Comparison of ENCODE assay signal across 16 mouse cellular contexts in the genomic region with DNA sequence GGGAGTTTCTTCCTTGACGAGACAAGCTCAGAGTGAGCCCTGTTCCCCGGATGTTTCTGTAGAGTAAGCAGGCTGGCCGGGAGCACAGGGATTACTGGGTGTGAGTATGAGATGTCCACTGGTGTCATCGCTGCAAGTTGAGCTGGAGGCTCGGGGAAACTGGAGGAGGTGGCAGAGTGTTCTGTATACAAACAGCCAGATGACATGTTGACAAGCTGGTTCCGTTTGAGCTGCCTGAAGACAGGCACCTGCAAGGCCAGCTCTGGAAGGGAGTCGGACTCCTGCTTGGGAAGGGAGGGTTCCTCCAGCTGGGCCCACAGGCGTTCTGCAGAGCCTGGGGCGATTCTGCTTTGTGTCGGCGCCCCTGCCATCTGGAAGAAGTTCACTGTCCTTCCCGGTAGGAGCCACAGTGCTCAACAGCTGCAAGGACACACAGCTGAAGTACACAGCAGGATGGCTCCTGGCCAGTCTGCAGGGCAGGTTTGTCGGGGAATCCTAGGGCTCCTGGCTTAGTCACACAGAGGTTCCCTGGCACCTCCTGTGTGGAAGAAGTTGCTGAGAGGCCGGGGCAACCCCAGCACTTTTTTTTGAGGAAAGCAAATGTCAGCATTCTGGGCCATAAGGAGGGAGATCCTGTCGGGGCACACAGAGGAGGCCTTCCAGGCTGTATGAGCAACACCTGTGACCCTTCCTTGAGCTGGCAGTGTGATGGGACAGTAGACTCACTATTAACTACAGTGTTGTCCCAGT. TPM values are rescaled to one million over a fixed set of nuclear protein-coding genes. Genes with fewer than 3 reads are reported as not detected.
DNase-seq lines count a peak whose midpoint lies in the region; ATAC-seq lines count a peak whose summit lies in the region.
"Had no signal": no experiment of that assay in that cellular context is flagged by ENCODE, and none has a peak within 500 bp of the region (broad histone marks: within the 10 kb centered on the region; RNA-seq: fewer than 3 reads in every experiment).

No protein-coding gene starts in this region.

- H3K4me3 ChIP-seq in heart, embryonic 11.5 days (ENCODE audit: low read depth, low read length) = no peak overlapping the region
- H3K4me3 ChIP-seq in liver, embryonic 13.5 days (replicated peaks) = no peak overlapping the region
- no peak overlapping the region for H3K4me3 ChIP-seq in liver, embryonic 11.5 days (ENCODE audit: low read depth, low read length)
- H3K4me3 ChIP-seq in embryonic facial prominence, embryonic 14.5 days (ENCODE audit: low read depth, low read length) = no peak overlapping the region
- H3K4me3 ChIP-seq: forebrain, embryonic 13.5 days had no signal

- ATAC-seq in heart, embryonic 11.5 days (replicated peaks; ENCODE audit: insufficient number of reproducible peaks, low FRiP score, low TSS enrichment) = no peak
- no peak for ATAC-seq in liver, embryonic 13.5 days (ENCODE audit: low read depth)
- ATAC-seq in liver, embryonic 11.5 days (replicated peaks; ENCODE audit: low FRiP score) = no peak
- ATAC-seq in embryonic facial prominence, embryonic 14.5 days (ENCODE audit: low read depth) = no peak
- ATAC-seq in monocyte, adult 5-6 weeks (replicated peaks; ENCODE audit: insufficient number of reproducible peaks, low FRiP score, low TSS enrichment, poor library complexity, severe bottlenecking) = no peak
- ATAC-seq: forebrain, embryonic 13.5 days had no signal

- 76% methylated on average over 15 of the region's 15 CpGs for WGBS in heart, embryonic 11.5 days (ENCODE audit: insufficient replicate concordance)
- WGBS in liver, embryonic 13.5 days (ENCODE audit: insufficient replicate concordance) = 83% methylated on average over 15 of the region's 15 CpGs
- 83% methylated on average over 15 of the region's 15 CpGs for WGBS in liver, embryonic 11.5 days
- 69% methylated on average over 12 of the region's 15 CpGs for WGBS in embryonic facial prominence, embryonic 14.5 days

- no peak overlapping the region for H3K4me2 ChIP-seq in heart, embryonic 11.5 days
- peak overlapping the region; percentile 98; the same call in 1 of the 2 replicates for H3K4me2 ChIP-seq in liver, embryonic 13.5 days
- no peak overlapping the region for H3K4me2 ChIP-seq in liver, embryonic 11.5 days
- H3K4me2 ChIP-seq in embryonic facial prominence, embryonic 14.5 days (ENCODE audit: low read depth, low read length) = no peak overlapping the region
- H3K4me2 ChIP-seq: forebrain, embryonic 13.5 days had no signal

- peaks cover 15% of the 10 kb centered on the region for H3K4me1 ChIP-seq in heart, embryonic 11.5 days (ENCODE audit: control insufficient read depth, insufficient read depth, low read length)
- peaks cover 59% of the 10 kb centered on the region for H3K4me1 ChIP-seq in liver, embryonic 13.5 days (replicated peaks)
- peaks cover 19% of the 10 kb centered on the region for H3K4me1 ChIP-seq in liver, embryonic 11.5 days (replicated peaks; ENCODE audit: control insufficient read depth, insufficient read depth, low read length)
- H3K4me1 ChIP-seq in embryonic facial prominence, embryonic 14.5 days (ENCODE audit: control insufficient read depth, insufficient read depth, low read length) = peaks cover 11% of the 10 kb centered on the region

- DNase-seq in adrenal gland, adult (ENCODE audit: inconsistent age in 2 of 2, low spot score in 1 of 2) = peak; percentile 35 to 41
- DNase-seq in adrenal gland, postnatal 10 days = no peak
- no peak for DNase-seq in heart, postnatal 25 days (ENCODE audit: low spot score)
- DNase-seq in liver, embryonic 13.5 days = no peak
- no peak for DNase-seq in liver, embryonic 11.5 days (ENCODE audit: low spot score)
- DNase-seq in embryonic facial prominence, embryonic 14.5 days (ENCODE audit: low spot score) = no peak
- DNase-seq: adrenal gland, postnatal 14 days; heart, postnatal 36 days; kidney, adult 2 months; midbrain, embryonic 14.5 days; thymus, adult 2 months had no signal

- intact Hi-C loops in heart, postnatal 25 days (cut with DNase I) = loop anchor here (2.0 kb wide), 1 partner anchor 17 kb away; the partner anchor contains the start of gene Kptn

- peaks cover 4% of the 10 kb centered on the region; the same call in 1 of the 2 replicates for H3K36me3 ChIP-seq in heart, embryonic 11.5 days (ENCODE audit: control insufficient read depth, insufficient read depth, low read length)
- H3K36me3 ChIP-seq in liver, embryonic 13.5 days = peaks cover 65% of the 10 kb centered on the region
- H3K36me3 ChIP-seq in liver, embryonic 11.5 days (ENCODE audit: control insufficient read depth, insufficient read depth, low read length) = peaks cover 19% of the 10 kb centered on the region
- H3K36me3 ChIP-seq in embryonic facial prominence, embryonic 14.5 days (ENCODE audit: control insufficient read depth, insufficient read depth, low read length) = peaks cover 31% of the 10 kb centered on the region; the same call in 1 of the 2 replicates

- H3K9ac ChIP-seq in heart, embryonic 11.5 days (ENCODE audit: low read depth, low read length) = peak overlapping the region; percentile 43; the same call in 1 of the 2 replicates
- 0 out of 2 replicates have a peak overlapping the region, but pooled peaks have one; percentile 35 for H3K9ac ChIP-seq in liver, embryonic 13.5 days
- H3K9ac ChIP-seq in liver, embryonic 11.5 days (ENCODE audit: low read depth, low read length) = no peak overlapping the region
- 0 out of 2 replicates have a peak overlapping the region, but pooled peaks have one; percentile 2 for H3K9ac ChIP-seq in embryonic facial prominence, embryonic 14.5 days (ENCODE audit: low read depth, low read length)

- H3K27me3 ChIP-seq in heart, embryonic 11.5 days (ENCODE audit: control insufficient read depth, insufficient read depth, low read length) = no peaks in the 10 kb centered on the region
- H3K27me3 ChIP-seq in liver, embryonic 13.5 days = no peaks in the 10 kb centered on the region
- H3K27me3 ChIP-seq in liver, embryonic 11.5 days (replicated peaks; ENCODE audit: control insufficient read depth, insufficient read depth, low read length) = no peaks in the 10 kb centered on the region
- no peaks in the 10 kb centered on the region for H3K27me3 ChIP-seq in embryonic facial prominence, embryonic 14.5 days (replicated peaks; ENCODE audit: control insufficient read depth, insufficient read depth, low read length)
- H3K27me3 ChIP-seq: forebrain, embryonic 13.5 days; liver, embryonic 15.5 days had no signal

- H3K27ac ChIP-seq in heart, embryonic 11.5 days (ENCODE audit: low read depth, low read length) = no peak overlapping the region
- H3K27ac ChIP-seq in liver, embryonic 13.5 days = no peak overlapping the region
- no peak overlapping the region for H3K27ac ChIP-seq in liver, embryonic 11.5 days (ENCODE audit: low read depth, low read length)
- H3K27ac ChIP-seq in embryonic facial prominence, embryonic 14.5 days (replicated peaks; ENCODE audit: low read depth, low read length) = no peak overlapping the region
- H3K27ac ChIP-seq: forebrain, embryonic 13.5 days had no signal

- H3K9me3 ChIP-seq in heart, embryonic 11.5 days (replicated peaks; ENCODE audit: control insufficient read depth, low read length) = no peaks in the 10 kb centered on the region
- no peaks in the 10 kb centered on the region for H3K9me3 ChIP-seq in liver, embryonic 13.5 days (replicated peaks)
- no peaks in the 10 kb centered on the region for H3K9me3 ChIP-seq in liver, embryonic 11.5 days (ENCODE audit: control insufficient read depth, low read length)
- no peaks in the 10 kb centered on the region for H3K9me3 ChIP-seq in embryonic facial prominence, embryonic 14.5 days (ENCODE audit: control insufficient read depth, low read length)
- H3K9me3 ChIP-seq: forebrain, embryonic 13.5 days; liver, embryonic 15.5 days had no signal

RNA-seq across cellular contexts. Expression of gene Napa, which starts 3.6 kb away (rescaled TPM):
- total RNA-seq in adrenal gland, postnatal 10 days (2021) = 100 to 1,000 TPM; 106 to 109 TPM
- polyA plus RNA-seq in heart, embryonic 11.5 days (2014; fragmentation: Nextera tagmentation; extraction: Ambion mirVana) = 158 and 168 TPM in 2 replicates
- 10 to 100 TPM; 82.8 to 83.3 TPM for total RNA-seq in heart, postnatal 25 days (2021)
- polyA plus RNA-seq in liver, embryonic 13.5 days (2015; fragmentation: Nextera tagmentation; extraction: Ambion mirVana) = 159 and 165 TPM in 2 replicates
- polyA plus RNA-seq in liver, embryonic 11.5 days (2014; fragmentation: Nextera tagmentation; extraction: Ambion mirVana) = 167 and 174 TPM in 2 replicates
- polyA plus RNA-seq in embryonic facial prominence, embryonic 14.5 days (2014; fragmentation: Nextera tagmentation; extraction: Ambion mirVana) = 190 and 203 TPM in 2 replicates
- total RNA-seq in monocyte, adult 5-6 weeks (2017) = 46.6 to 76.8 TPM (median 71.5 TPM) in 3 replicates

RNA-seq across cellular contexts. Expression of gene Kptn, which starts 17.8 kb away (rescaled TPM):
- total RNA-seq in adrenal gland, postnatal 10 days (2021) = 10 to 100 TPM; 24.9 to 25.4 TPM
- polyA plus RNA-seq in heart, embryonic 11.5 days (2014; fragmentation: Nextera tagmentation; extraction: Ambion mirVana) = 26.4 and 29.5 TPM in 2 replicates
- total RNA-seq in heart, postnatal 25 days (2021) = 10 to 100 TPM; 22.9 to 24.3 TPM
- 11.1 and 11.5 TPM in 2 replicates for polyA plus RNA-seq in liver, embryonic 13.5 days (2015; fragmentation: Nextera tagmentation; extraction: Ambion mirVana)
- 20.2 and 20.7 TPM in 2 replicates for polyA plus RNA-seq in liver, embryonic 11.5 days (2014; fragmentation: Nextera tagmentation; extraction: Ambion mirVana)
- 24.1 and 27.8 TPM in 2 replicates for polyA plus RNA-seq in embryonic facial prominence, embryonic 14.5 days (2014; fragmentation: Nextera tagmentation; extraction: Ambion mirVana)
- total RNA-seq in monocyte, adult 5-6 weeks (2017) = 9.6 to 18.6 TPM (median 15.9 TPM) in 3 replicates

RNA-seq across cellular contexts. Expression of gene Slc8a2, which starts 27.7 kb away (rescaled TPM):
- 1 to 10 TPM; 3.0 to 3.8 TPM for total RNA-seq in adrenal gland, postnatal 10 days (2021)
- 0.11 and 0.17 TPM in 2 replicates for polyA plus RNA-seq in heart, embryonic 11.5 days (2014; fragmentation: Nextera tagmentation; extraction: Ambion mirVana)
- under 1 TPM; 0.68 to 0.70 TPM for total RNA-seq in heart, postnatal 25 days (2021)
- polyA plus RNA-seq in liver, embryonic 13.5 days (2015; fragmentation: Nextera tagmentation; extraction: Ambion mirVana) = not detected in 2 replicates
- polyA plus RNA-seq in liver, embryonic 11.5 days (2014; fragmentation: Nextera tagmentation; extraction: Ambion mirVana) = 0.07 and 0.18 TPM in 2 replicates
- 0.28 and 0.29 TPM in 2 replicates for polyA plus RNA-seq in embryonic facial prominence, embryonic 14.5 days (2014; fragmentation: Nextera tagmentation; extraction: Ambion mirVana)
- not detected in 3 replicates for total RNA-seq in monocyte, adult 5-6 weeks (2017)
- polyA plus RNA-seq: liver, embryonic 15.5 days had no signal

RNA-seq across cellular contexts. Expression of gene Zfp541, which starts 40.3 kb away (rescaled TPM):
- under 1 TPM; 0.09 TPM for total RNA-seq in adrenal gland, postnatal 10 days (2021)
- polyA plus RNA-seq in heart, embryonic 11.5 days (2014; fragmentation: Nextera tagmentation; extraction: Ambion mirVana) = not detected in 2 replicates
- total RNA-seq in heart, postnatal 25 days (2021) = not detected
- 0.02 TPM in 1 of 2 replicates, not detected in the other for polyA plus RNA-seq in liver, embryonic 13.5 days (2015; fragmentation: Nextera tagmentation; extraction: Ambion mirVana)
- polyA plus RNA-seq in liver, embryonic 11.5 days (2014; fragmentation: Nextera tagmentation; extraction: Ambion mirVana) = not detected in 2 replicates
- 0.07 and 0.24 TPM in 2 replicates for polyA plus RNA-seq in embryonic facial prominence, embryonic 14.5 days (2014; fragmentation: Nextera tagmentation; extraction: Ambion mirVana)
- 0.11 to 0.29 TPM in 2 of 3 replicates, not detected in the other for total RNA-seq in monocyte, adult 5-6 weeks (2017)
- total RNA-seq: heart, postnatal 36 days had no signal
- polyA plus RNA-seq: embryonic facial prominence, embryonic 11.5 days; forebrain, embryonic 13.5 days; kidney, adult 2 months; liver, embryonic 15.5 days had no signal

RNA-seq across cellular contexts. Expression of gene Bicra, which starts 54.2 kb away (rescaled TPM):
- total RNA-seq in adrenal gland, postnatal 10 days (2021) = 10 to 100 TPM in 1 of 2 experiments, 1 to 10 TPM in 1; 8.5 to 11.0 TPM
- 4.9 and 5.7 TPM in 2 replicates for polyA plus RNA-seq in heart, embryonic 11.5 days (2014; fragmentation: Nextera tagmentation; extraction: Ambion mirVana)
- 1 to 10 TPM; 7.1 to 8.3 TPM for total RNA-seq in heart, postnatal 25 days (2021)
- 1.4 TPM in 2 replicates for polyA plus RNA-seq in liver, embryonic 13.5 days (2015; fragmentation: Nextera tagmentation; extraction: Ambion mirVana)
- polyA plus RNA-seq in liver, embryonic 11.5 days (2014; fragmentation: Nextera tagmentation; extraction: Ambion mirVana) = 5.3 and 7.3 TPM in 2 replicates
- 6.7 and 7.7 TPM in 2 replicates for polyA plus RNA-seq in embryonic facial prominence, embryonic 14.5 days (2014; fragmentation: Nextera tagmentation; extraction: Ambion mirVana)
- 2.2 to 10.0 TPM (median 2.6 TPM) in 3 replicates for total RNA-seq in monocyte, adult 5-6 weeks (2017)

Comparison
In these comparisons a context has a peak if more than half of its experiments do, and no peak if none do; other contexts are left out.
1. DNase-seq: peak in adrenal gland, adult (2 of 2); none in adrenal gland, postnatal 10 days (single experiment), heart, postnatal 25 days (single experiment), liver, embryonic 13.5 days (single experiment), liver, embryonic 11.5 days (single experiment) and embryonic facial prominence, embryonic 14.5 days (single experiment).